Mouse (Mus musculus): ENCODE measurements around the gene Kif1c.

The Kif1c gene

GRCm38 (mm10) chr11:70699722-70700556, at the start of gene Kif1c, which contains the start of gene Inca1:
TSS of gene Kif1c (plus strand) at chr11:70700548.
TSS of gene Inca1 (minus strand) at chr11:70700155.
- peak; percentile 95 for DNase-seq (ENCODE audit: extremely low spot score)

GRCm38 (mm10) chr11:70651391-70651790, 49.0 kb upstream of the Kif1c start:
- DNase-seq (ENCODE audit: extremely low spot score) = no peak

- DNase-seq (ENCODE audit: extremely low spot score) = no peak
Observed at GRCm38 (mm10) chr11:70652029-70652883, 48.1 kb upstream of the Kif1c start.

DNA sequence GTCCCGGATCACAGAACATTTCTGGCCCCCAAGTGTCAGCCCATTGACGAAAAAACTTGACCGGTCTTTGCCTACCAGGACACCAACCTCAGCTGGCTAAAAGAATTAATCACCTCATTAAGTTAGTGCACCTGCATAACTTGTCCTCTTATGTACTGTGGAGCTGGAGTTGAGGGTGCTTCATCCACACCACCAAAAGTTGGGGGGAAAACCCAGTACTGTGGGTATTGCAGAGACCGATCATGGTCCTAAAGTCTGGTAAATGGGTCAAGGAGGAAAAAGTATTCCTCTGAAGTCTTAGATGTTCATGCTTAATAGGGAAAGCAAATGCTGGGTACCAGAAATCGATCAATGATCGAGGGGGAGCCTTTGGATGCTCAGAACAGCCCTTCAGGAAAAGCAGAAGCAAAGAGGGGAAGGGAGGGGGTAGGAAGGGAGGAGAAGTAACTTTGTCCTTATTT, 47.4 kb upstream of the Kif1c start:
- DNase-seq (ENCODE audit: extremely low spot score) = no peak

- DNase-seq (ENCODE audit: extremely low spot score) = peak; percentile 88
Observed at GRCm38 (mm10) chr11:70653345-70654197, 46.8 kb upstream of the Kif1c start.

DNA sequence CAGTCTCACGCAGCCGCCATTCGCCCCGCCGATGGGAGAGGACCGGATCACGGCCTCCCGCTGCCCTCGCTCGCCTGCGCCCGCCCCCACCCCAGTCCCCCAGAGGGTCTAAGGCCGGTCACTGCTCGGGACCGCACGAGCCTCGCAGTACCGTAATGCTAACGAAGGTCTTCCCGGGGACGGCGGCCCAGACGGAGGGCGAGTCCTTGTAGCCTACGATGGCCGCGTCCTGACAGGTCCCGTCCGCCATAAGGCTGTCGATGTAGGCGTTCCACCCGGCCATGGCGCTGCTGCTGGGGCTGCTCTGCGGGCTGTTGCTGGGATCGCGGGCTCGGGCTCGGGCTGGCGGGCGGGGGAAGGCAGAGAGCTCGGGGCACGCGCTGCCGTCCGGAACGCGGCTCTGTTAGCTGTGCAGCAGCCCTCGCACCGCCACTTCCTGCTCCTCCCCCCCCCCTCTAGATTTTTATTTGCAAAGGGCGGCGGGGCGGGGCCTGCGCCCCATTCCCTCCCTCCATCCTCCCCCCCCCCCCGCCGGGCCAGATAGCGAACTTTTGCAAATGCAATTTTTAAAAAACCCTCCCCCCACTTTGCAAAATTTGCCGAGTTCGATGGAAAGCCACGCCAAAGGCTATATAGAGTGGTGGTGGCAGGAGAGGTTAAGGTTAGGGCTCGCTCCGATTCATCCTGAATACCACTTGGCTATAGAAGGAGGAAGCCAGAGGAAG, 46.0 kb upstream of the Kif1c start, which contains the start of gene Pfn1:
TSS of gene Pfn1 (minus strand) at position 447 of the 725 bp plus-strand sequence.
- DNase-seq (ENCODE audit: extremely low spot score) = peak; percentile 85

DNA sequence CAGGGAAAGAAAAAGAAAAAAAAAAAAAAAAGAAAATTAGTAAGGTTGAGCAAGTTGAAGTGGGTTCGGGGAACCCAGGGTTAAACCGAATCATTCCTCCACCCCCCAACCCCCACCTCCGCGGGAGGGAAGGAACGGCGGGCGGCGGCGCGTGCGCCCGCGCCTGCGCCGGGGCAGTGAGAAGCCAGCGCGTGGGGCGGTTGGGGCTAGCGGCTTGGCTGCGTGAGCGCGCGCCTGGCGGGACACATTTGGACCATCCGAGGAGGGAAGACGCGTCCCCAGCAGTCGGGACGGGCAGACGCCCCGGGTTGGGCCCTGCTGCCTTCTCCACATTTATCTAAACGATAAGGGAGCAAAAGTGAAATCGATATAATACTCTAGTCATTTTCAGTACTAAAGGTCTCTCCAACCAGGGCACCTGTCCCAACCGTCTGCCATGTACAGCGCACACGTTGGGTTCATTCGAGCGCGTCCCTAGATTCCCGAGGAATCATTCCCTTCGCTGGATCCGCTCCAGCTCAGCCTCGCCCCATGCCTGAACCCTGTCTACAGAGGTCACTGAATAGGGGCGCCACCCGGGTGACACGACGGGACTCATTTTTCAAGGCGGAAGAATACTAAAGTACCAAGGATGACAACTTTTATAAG, 45.3 kb upstream of the Kif1c start:
- DNase-seq (ENCODE audit: extremely low spot score) = peak; percentile 85

DNA sequence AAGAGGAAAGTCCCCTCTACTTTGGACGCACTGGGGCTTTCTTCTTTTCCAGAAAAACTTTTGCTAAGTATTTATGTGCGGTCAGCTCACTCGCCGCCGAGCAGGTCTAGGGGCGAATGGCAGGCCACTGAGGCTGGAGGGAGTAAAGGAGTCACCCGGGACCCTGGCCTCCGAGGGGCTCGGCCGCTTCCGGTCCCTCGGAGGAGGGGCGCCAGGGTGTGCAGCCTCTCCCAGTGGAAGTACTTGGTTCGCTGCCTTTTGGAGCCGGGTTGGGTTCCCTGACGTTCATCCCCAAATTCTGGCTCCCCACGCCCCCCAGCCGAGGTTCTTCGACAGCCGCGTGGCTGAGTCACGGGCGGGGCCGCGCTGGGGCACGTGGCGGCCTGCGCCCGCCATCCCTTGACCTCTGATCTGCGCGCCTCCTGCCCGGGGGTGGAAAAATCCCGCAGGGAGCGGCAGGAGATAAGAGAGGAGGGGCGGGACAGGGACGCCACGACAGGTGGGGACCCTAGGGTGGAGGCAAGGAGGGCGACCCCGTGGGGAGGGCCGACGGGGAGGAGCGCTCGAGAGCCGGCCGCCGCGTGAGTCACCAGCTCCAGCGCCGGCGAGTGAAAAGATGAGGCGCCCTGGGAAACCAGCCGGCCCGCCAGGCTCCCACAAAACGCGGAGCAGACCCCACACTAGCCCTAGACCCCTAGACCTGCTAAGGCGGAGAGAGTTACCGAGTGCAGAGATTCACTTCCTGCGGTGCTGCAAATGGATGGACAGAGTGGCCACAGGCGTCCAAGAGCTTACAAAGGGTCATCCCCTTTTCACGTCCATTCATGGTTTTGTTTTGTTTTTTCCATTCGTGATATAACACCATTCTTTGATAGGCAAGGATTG, 44.5 kb upstream of the Kif1c start:
- DNase-seq (ENCODE audit: extremely low spot score) = peak; percentile 82

DNA sequence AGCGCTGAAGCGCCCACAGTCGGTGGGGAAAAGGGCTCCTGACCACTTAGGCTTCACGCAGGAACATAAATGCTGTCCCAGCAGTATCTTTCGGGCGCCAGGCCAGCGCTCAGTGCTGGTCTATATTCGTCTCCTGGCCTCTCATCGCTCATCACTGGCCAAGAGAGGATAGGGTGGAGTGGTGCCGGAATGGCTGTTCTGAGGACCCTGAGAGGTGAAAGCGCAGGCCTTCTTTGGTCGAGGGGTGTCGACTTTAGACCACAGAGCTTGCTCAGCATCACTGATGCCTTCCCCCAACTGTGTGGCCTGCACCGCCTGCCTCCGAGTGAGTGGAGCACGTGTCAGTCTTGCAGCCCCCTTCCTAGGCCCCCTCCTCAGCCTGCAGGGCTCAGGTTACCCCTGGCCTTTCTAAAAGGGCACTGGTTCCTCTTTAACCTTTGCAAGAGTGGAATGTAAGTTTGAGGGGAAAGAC, 43.9 kb upstream of the Kif1c start:
- peak; percentile 83 for DNase-seq (ENCODE audit: extremely low spot score)

DNA sequence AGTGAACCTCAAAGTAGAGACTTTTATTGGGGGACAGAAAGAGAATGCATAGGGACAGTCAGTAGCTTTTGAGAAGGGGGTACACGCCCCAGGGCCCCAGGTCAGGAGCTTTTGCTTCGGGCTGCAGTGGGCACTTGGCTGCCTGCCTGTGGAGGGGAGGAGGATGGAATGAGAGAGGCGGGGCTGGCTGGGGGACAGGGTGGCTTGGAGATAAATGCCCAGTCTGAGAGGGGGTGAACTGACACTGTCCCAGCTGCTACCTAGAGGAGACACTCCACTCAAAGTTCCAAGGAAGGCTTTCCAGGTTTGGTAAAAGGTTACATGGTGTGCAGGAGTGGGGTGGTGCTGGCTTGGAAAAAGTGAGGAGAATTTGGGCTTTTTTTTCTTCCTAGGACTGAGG, 43.4 kb upstream of the Kif1c start, which contains the start of gene Eno3:
TSS of gene Eno3 (plus strand) at position 239 of the 400 bp plus-strand sequence.
- DNase-seq (ENCODE audit: extremely low spot score) = peak; percentile 81

DNA sequence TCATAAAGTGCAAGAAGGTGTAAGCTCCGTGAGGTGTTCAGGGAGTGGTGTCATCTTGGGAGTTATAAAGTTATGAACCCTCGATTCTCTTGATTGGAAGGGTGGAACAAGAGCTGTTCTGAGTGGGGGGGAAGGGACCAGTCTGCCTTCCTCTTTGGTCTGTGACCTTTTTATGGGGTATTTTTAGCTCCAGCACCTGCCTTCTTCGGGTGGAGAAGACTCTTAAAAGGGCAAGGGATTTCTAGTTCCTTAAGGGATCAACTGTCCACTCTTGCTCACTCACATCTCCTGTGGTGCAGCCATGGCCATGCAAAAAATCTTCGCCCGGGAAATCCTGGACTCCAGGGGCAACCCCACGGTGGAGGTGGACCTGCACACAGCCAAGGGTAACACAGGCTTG, 42.8 kb upstream of the Kif1c start:
- DNase-seq (ENCODE audit: extremely low spot score) = no peak

GRCm38 (mm10) chr11:70657991-70658390, 42.4 kb upstream of the Kif1c start:
- no peak for DNase-seq (ENCODE audit: extremely low spot score)

DNA sequence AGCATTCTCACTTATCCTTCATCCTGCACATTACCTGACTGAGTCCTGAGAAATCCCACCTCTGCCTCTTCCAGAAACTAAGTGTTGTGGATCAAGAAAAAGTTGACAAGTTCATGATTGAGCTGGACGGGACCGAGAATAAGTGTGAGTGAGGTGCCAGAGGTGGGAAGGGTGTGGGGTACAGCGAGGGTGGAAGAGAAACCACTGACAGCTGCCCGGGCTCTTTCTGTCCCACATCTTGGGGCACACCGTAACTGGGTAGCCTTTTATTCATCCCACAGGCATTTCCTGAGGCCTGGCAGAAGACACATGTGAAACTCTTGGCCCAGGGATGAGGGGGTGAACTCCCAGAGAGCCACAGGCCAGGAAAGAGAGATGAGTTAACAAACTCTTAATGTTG, 41.8 kb upstream of the Kif1c start:
- no peak for DNase-seq (ENCODE audit: extremely low spot score)

DNA sequence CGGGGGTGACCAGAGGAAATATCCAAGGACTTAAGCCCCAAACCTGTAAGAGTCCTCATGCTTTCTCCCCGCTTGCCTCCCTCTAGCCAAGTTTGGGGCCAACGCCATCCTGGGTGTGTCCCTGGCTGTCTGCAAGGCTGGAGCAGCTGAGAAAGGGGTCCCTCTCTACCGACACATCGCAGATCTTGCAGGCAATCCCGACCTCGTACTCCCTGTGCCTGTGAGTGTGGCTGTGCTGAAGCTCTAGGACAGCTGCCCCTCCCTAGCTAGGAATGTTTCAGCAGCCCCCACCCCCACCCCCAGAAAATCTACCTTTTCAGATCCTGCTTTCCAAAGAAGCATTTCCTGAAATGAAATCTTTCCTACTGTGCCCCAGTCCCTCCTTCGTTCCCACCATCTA, 41.4 kb upstream of the Kif1c start:
- DNase-seq (ENCODE audit: extremely low spot score) = no peak

GRCm38 (mm10) chr11:70660571-70660970, 39.8 kb upstream of the Kif1c start:
- DNase-seq (ENCODE audit: extremely low spot score) = no peak

GRCm38 (mm10) chr11:70663101-70663500, 37.2 kb upstream of the Kif1c start:
- DNase-seq (ENCODE audit: extremely low spot score) = no peak

DNA sequence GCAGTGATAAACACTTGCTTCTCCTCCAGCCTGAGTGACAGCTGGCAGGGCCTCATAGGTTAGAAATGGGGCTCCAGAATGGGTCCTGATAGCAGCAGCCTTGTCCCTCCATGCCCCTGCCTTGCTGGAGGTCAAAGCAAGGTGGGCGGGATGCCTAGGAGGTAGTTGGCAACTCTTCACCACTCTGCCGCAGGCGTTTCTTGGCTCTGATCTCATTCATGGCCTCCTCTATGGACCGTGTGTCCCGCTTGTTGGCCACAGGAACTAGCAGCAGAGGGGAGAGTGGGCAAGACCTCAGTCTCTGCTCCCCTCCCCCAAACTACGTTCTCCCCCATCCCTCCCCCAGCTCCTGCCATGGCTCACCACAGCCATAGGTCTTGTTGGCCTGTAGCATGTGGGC, 36.4 kb upstream of the Kif1c start:
- no peak for DNase-seq (ENCODE audit: extremely low spot score)

- no peak for DNase-seq (ENCODE audit: extremely low spot score)
Observed at GRCm38 (mm10) chr11:70664741-70665140, 35.6 kb upstream of the Kif1c start.

- no peak for DNase-seq (ENCODE audit: extremely low spot score)
Observed at GRCm38 (mm10) chr11:70666687-70667086, 33.7 kb upstream of the Kif1c start.
